Mouse (Mus musculus): ENCODE results near the gene Dkk1. TPM values are rescaled to one million over a fixed set of nuclear protein-coding genes. Genes with fewer than 3 reads are reported as not detected.

The Dkk1 gene
- total and polyA plus RNA-seq, 3 experiments = not detected

DNA sequence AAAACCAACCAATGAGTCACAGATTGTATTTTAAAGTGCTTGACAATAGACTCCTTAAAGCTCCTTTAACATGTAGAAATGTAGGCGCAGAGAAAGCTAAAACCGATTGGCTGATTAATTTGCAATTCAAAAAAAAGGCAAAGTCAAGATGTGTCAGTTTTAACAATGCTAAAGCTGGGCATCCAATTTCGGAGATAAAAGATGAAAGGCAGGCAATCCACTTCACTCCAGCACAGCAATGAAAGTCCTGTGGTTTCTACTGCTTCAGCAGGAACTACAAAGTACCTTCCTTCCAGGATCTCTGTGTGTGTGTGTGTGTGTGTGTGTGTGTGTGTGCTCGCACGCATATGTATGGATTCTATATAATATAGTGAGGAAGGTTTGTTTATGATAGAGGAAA lies 44.0 kb downstream of the Dkk1 start:
- Histone ChIP-seq H3K4me1 (ENCODE audit: control insufficient read depth in 1 of 2, insufficient read depth in 2 of 2, low read length in 2 of 2) (no peaks in the 10 kb centered on the region), H3K27ac (ENCODE audit: control insufficient read depth, low read depth, low read length) (no peak overlapping the region), H3K9me3 (replicated peaks; ENCODE audit: insufficient read depth, low read length) (no peaks in the 10 kb centered on the region), H3K79me2 (ENCODE audit: control insufficient read depth, insufficient read depth, low read length, poor library complexity) (no peaks in the 10 kb centered on the region), H3K4me3 (ENCODE audit: control insufficient read depth in 1 of 2, insufficient read depth in 1 of 2, low read depth in 2 of 2, low read length in 2 of 2) (no peak overlapping the region), H3K9ac (ENCODE audit: control insufficient read depth, low read depth, low read length, poor library complexity, severe bottlenecking) (no peak overlapping the region), H3K27me3 (ENCODE audit: control insufficient read depth in 1 of 2, insufficient read depth in 2 of 2, low read length in 2 of 2) (no peaks in the 10 kb centered on the region), H3K36me3 (ENCODE audit: control insufficient read depth in 1 of 2, insufficient read depth in 2 of 2, low read length in 2 of 2) (no peaks in the 10 kb centered on the region)
- DNase-seq (ENCODE audit: low read depth, low spot score) = no peak
- TF ChIP-seq E2F4 (IDR thresholded peaks at IDR 0.05; ENCODE audit: borderline replicate concordance, low read depth, low read length) = no peak
- TF ChIP-seq MAX (IDR thresholded peaks at IDR 0.05; ENCODE audit: low read length) = no peak
- TF ChIP-seq GABPA (IDR thresholded peaks at IDR 0.05; ENCODE audit: low read depth, low read length) = no peak
- TF ChIP-seq ZC3H11A (IDR thresholded peaks at IDR 0.05; ENCODE audit: low read depth, low read length) = no peak
- no peak for TF ChIP-seq USF1 (IDR thresholded peaks at IDR 0.05; ENCODE audit: low read depth, low read length)
- TF ChIP-seq HCFC1 (IDR thresholded peaks at IDR 0.05; ENCODE audit: low read depth, low read length) = no peak
- TF ChIP-seq CHD2 (IDR thresholded peaks at IDR 0.05; ENCODE audit: low read length) = no peak
- no peak for TF ChIP-seq TCF12 (IDR thresholded peaks at IDR 0.05; ENCODE audit: low read depth, low read length)
- no peak for TF ChIP-seq MEF2A (IDR thresholded peaks at IDR 0.05; ENCODE audit: extremely low read depth, insufficient replicate concordance, low read depth, low read length, poor library complexity, severe bottlenecking)
- TF ChIP-seq KAT2A (conservative IDR thresholded peaks at IDR 0.05; ENCODE audit: low read depth, low read length) = no peak
- TF ChIP-seq RAD21 (IDR thresholded peaks at IDR 0.05; ENCODE audit: low read depth, low read length) = no peak
- no peak for TF ChIP-seq MYC (IDR thresholded peaks at IDR 0.05; ENCODE audit: low read depth, low read length)
- no peak for TF ChIP-seq SMC3 (IDR thresholded peaks at IDR 0.05; ENCODE audit: low read depth, low read length)
- no peak for TF ChIP-seq MXI1 (IDR thresholded peaks at IDR 0.05; ENCODE audit: low read depth, low read length)
- no peak for TF ChIP-seq SIN3A (IDR thresholded peaks at IDR 0.05; ENCODE audit: low read length)
- TF ChIP-seq CHD1 (IDR thresholded peaks at IDR 0.05; ENCODE audit: low read depth, low read length) = no peak
- TF ChIP-seq EP300 (IDR thresholded peaks at IDR 0.05; ENCODE audit: low read depth in 1 of 2, low read length in 2 of 2) = no peak
